Mouse (Mus musculus): Measurements from ENCODE around the gene Vamp9. TPM values are rescaled to one million over a fixed set of nuclear protein-coding genes. Genes with fewer than 3 reads are reported as not detected.

Vamp9 gene
- total RNA-seq, 2 experiments from 2014 or later, result not detected

GRCm38 (mm10) chr5:99891516-99892441, 14.3 kb upstream of the Vamp9 start:
- no peak for DNase-seq
- Histone ChIP-seq H3K27ac (no peak overlapping the region), H3K4me3 (no peak overlapping the region)
- intact Hi-C loops (cut with DNase I), result no loop called here
- peak; percentile 54 for TF ChIP-seq CTCF (IDR thresholded peaks at IDR 0.05)

- DNase-seq, result no peak
- peak; percentile 51 for TF ChIP-seq CTCF (IDR thresholded peaks at IDR 0.05)
- Histone ChIP-seq H3K4me3 (no peak overlapping the region), H3K27ac (no peak overlapping the region)
- intact Hi-C loops (cut with DNase I), result loop anchor here (10.0 kb wide), 1 partner anchor 135 kb away; the partner anchor contains the start of genes Enoph1 and Hnrnpdl
Measured at GRCm38 (mm10) chr5:99900041-99900440, 6.0 kb upstream of the Vamp9 start.

GRCm38 (mm10) chr5:99905731-99906130, 323 bp upstream of the Vamp9 start:
- no peak for TF ChIP-seq CTCF (IDR thresholded peaks at IDR 0.05)
- no peak for DNase-seq
- Histone ChIP-seq H3K4me3 (peak overlapping the region; percentile 81), H3K27ac (peak overlapping the region; percentile 91)
- intact Hi-C loops (cut with DNase I), result loop anchor here (10.0 kb wide), 1 partner anchor 129 kb away; the partner anchor contains the start of genes Enoph1 and Hnrnpdl

GRCm38 (mm10) chr5:99915494-99915893, 9.4 kb downstream of the Vamp9 start:
- Histone ChIP-seq H3K4me3 (no peak overlapping the region), H3K27ac (no peak overlapping the region)
- DNase-seq, result no peak
- TF ChIP-seq CTCF (IDR thresholded peaks at IDR 0.05), result no peak
- intact Hi-C loops (cut with DNase I), result no loop called here

GRCm38 (mm10) chr5:99922033-99922432, 16.0 kb downstream of the Vamp9 start:
- no peak for TF ChIP-seq CTCF (IDR thresholded peaks at IDR 0.05)
- no peak for DNase-seq
- intact Hi-C loops (cut with DNase I), result loop anchor here (10.0 kb wide), 1 partner anchor 323 kb away; no protein-coding TSS in a partner anchor
- H3K4me3 ChIP-seq, result no peak overlapping the region
- no peak overlapping the region for H3K27ac ChIP-seq

- DNase-seq, result peak; percentile 38
- Histone ChIP-seq H3K27ac (no peak overlapping the region), H3K4me3 (no peak overlapping the region)
- intact Hi-C loops (cut with DNase I), result loop anchor here (10.0 kb wide), 1 partner anchor 317 kb away; no protein-coding TSS in a partner anchor
- peak; percentile 70 for TF ChIP-seq CTCF (IDR thresholded peaks at IDR 0.05)
Measured at GRCm38 (mm10) chr5:99927951-99928350, 21.9 kb downstream of the Vamp9 start.

- TF ChIP-seq CTCF (IDR thresholded peaks at IDR 0.05), result no peak
- H3K4me3 ChIP-seq, result no peak overlapping the region
- intact Hi-C loops (cut with DNase I), result no loop called here
- H3K27ac ChIP-seq, result no peak overlapping the region
- no peak for DNase-seq
Measured at GRCm38 (mm10) chr5:99931910-99932309, 25.9 kb downstream of the Vamp9 start.

GRCm38 (mm10) chr5:99939440-99939839, 33.4 kb downstream of the Vamp9 start:
- Histone ChIP-seq H3K4me3 (no peak overlapping the region), H3K27ac (no peak overlapping the region)
- TF ChIP-seq CTCF (IDR thresholded peaks at IDR 0.05), result no peak
- intact Hi-C loops (cut with DNase I), result no loop called here
- no peak for DNase-seq

GRCm38 (mm10) chr5:99941273-99941672, 35.2 kb downstream of the Vamp9 start:
- no peak overlapping the region for H3K27ac ChIP-seq
- intact Hi-C loops (cut with DNase I), result no loop called here
- no peak for DNase-seq
- TF ChIP-seq CTCF (IDR thresholded peaks at IDR 0.05), result no peak
- H3K4me3 ChIP-seq, result no peak overlapping the region

GRCm38 (mm10) chr5:99941776-99942502, 35.9 kb downstream of the Vamp9 start:
- no peak for TF ChIP-seq CTCF (IDR thresholded peaks at IDR 0.05)
- DNase-seq, result no peak
- H3K4me3 ChIP-seq, result no peak overlapping the region
- H3K27ac ChIP-seq, result no peak overlapping the region
- intact Hi-C loops (cut with DNase I), result no loop called here

GRCm38 (mm10) chr5:99952513-99952912, 46.5 kb downstream of the Vamp9 start:
- intact Hi-C loops (cut with DNase I), result no loop called here
- Histone ChIP-seq H3K27ac (no peak overlapping the region), H3K4me3 (no peak overlapping the region)
- no peak for TF ChIP-seq CTCF (IDR thresholded peaks at IDR 0.05)
- no peak for DNase-seq

GRCm38 (mm10) chr5:99953883-99954282, 47.8 kb downstream of the Vamp9 start:
- no peak overlapping the region for H3K27ac ChIP-seq
- no peak overlapping the region for H3K4me3 ChIP-seq
- no peak for TF ChIP-seq CTCF (IDR thresholded peaks at IDR 0.05)
- no peak for DNase-seq
- intact Hi-C loops (cut with DNase I), result no loop called here

GRCm38 (mm10) chr5:99958666-99959065, 52.6 kb downstream of the Vamp9 start:
- no peak overlapping the region for H3K27ac ChIP-seq
- DNase-seq, result no peak
- no peak overlapping the region for H3K4me3 ChIP-seq
- intact Hi-C loops (cut with DNase I), result no loop called here
- TF ChIP-seq CTCF (IDR thresholded peaks at IDR 0.05), result no peak

Measured in gastrocnemius, adult 2 months (tissue).